Mouse (Mus musculus): Measurements from ENCODE around the gene Ccr6.
"Not testable (repeated sequence)": the region's sequence is repeated elsewhere in the genome, so short reads cannot be mapped to it uniquely, and the experiment has no call there.

Gene Ccr6

DNA sequence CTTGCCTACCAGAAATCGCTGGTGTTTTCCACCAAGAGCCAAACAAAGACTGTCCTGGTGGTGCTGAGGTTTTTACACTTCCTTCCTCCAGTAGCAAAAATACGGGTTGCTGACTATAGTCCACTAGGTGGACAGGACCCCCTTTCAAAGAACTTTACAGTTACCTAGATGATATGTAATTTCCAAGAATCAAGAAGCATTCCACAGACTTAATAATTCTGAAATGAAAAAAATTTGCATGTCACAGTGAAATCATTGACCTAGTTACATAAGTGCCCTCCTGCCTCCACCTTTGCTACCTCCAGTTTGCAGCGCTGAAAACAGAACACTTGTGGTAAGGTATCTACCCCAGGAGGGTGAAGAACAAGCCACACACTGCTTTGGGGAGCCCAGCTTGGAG is at the start of gene Ccr6:
Gene Ccr6 (plus strand): TSS at position 301 of the 400 bp plus-strand sequence.
- DNase-seq (ENCODE audit: low read depth), result no peak

DNA sequence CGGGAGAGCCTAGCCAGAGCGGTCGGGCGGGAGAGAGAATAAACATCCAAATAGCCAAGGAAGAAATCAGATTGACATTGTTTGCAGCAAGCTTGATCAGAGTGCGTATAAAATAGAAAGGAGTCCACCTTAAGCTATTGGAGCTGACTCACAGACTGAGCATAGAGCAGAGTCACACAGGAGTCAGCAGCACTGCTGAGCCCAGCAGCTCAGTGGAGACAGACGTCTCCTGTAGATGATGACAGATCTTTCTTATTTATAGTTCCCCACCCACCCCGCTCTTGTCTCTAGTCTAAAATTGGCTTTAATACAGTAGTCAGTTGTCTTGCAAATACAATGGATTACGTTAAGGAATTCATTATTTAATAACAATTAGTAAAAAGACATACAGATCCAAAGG is 42.2 kb upstream of the Ccr6 start:
- DNase-seq (ENCODE audit: low read depth), result no peak

DNA sequence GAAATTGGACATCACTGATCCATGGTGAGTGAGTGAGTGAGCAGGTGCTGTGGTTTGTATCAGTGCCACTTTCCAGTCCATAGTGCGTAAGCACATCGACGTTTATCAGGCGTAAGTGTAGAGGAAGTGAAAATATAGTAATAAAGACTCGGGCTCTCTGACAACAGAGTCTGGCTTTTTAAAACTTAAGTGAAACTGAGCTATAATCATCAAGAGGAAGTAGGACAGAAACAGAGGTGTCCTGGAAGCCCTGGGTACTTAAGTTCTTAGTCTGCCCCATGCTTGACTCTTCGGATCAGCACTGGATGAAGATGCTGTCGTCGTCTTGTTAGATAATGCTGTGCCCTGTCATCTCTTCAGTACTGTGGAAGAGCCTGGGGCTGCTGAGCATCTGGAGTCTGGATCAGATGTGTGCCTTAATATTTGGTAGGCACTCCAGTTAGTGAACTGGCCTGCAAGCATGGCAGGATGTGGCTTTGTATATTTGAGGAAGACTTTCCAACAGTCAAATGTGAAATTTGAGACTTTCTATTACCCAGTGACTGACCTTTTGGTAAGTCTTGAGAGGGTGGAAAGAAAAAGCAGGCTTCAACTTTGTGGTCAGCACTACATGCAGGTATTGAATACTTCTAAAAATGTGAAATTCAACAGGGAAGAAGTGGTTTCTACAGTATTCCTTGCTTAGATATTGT is 40.0 kb upstream of the Ccr6 start:
- DNase-seq (ENCODE audit: low read depth), result no peak

DNA sequence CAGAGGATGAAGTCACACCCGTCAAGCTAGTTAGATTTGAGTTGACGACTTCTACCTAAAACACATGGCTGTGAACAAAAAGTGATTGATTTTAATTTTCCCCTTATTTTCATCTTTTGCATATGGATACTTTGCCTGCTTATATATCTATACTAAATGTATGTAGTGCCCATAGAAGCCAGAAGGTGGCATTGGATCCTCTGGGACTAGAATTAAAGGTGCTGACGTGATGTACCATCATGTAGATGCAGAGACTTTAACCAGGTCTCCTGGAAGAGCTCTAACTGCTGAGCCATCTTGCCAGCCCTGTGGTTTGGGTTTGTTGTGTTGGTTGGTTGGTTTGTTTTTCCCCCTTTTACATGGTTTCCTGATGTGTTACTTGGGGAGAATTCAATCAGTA is 38.2 kb upstream of the Ccr6 start:
- DNase-seq (ENCODE audit: low read depth), result no peak

DNA sequence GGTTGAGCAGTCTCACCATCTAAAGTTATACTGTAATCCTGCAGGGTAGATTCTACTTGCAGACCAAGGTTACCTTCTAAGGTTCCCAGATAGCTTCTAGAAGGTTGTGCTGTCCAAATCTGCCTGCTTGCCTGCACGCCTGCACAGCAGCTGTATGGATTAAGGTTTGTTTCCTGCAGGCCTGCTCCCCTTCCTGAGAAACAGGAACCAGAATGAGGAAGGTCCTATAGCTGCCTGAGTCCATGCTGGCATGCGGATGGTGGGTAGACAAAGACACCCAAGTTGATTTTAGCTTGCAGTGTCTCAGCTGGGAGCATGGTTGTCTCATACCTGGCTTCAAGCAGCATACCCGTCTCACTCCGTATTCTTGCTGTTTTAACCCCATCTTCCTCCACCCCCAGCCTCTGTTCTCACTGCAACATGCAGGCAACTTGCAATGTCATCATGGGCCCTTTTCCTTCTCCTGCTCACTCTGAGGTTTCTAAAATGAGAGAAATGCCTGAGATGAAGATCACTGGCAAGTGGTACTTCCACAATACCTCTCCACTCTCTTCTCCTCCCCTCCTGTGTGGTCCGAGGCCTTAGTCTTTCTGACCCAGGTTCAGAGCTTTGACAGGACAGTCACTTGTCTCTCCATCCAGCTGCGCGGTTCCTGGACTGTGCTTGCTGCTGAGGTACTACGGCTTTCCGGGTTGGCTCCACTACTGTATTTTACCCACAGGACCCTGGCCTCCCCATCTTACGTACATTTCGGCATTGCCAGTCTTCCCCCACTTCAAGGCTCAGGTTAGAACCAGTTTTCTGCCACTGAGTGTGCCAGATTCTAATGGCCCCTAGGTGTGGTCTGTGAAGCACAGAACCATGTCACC is 36.5 kb upstream of the Ccr6 start:
- peak; percentile 22 for DNase-seq (ENCODE audit: low read depth)

- DNase-seq (ENCODE audit: low read depth), result no peak
Observed at GRCm38 (mm10) chr17:8199936-8200330, 35.9 kb upstream of the Ccr6 start.

GRCm38 (mm10) chr17:8203487-8203886 is 32.4 kb upstream of the Ccr6 start:
- DNase-seq (ENCODE audit: low read depth), result no peak

DNA sequence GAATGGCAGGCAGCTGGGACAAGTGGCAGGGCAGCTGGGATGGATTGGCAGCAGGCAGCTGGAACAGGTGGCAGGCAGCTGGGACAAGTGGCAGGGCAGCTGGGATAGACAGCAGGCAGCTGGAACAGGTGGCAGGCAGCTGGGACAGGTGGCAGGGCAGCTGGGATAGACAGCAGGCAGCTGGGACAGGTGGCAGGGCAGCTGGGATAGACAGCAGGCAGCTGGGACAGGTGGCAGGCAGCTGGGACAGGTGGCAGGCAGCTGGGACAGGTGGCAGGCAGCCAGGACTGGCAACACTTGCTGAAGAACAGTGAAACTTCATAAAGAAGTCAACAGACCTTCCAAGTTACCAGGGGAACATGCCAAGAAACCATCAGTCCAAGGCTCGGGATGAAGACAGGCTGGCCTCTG is 30.6 kb upstream of the Ccr6 start:
- DNase-seq (ENCODE audit: low read depth), result not testable (repeated sequence)

DNA sequence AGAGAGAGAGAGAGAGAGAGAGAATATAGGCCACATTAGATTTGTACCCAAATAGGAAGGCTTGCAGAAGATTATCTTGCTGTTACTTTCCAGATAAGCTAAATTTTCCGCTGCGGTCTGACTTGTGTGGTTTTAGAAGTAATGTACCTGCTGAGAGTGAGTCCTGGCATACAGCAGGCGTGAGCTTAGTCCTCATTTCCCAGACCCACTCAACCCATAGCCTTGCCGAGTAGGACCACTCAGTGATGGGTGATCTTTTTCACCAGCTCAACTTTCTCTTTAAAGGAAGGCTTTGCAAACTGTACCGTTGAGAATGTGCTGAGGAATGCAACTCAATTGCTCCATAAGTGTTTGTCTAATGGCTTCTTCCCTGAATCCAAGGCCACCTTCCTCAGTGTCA is 29.2 kb upstream of the Ccr6 start:
- DNase-seq (ENCODE audit: low read depth), result no peak

GRCm38 (mm10) chr17:8209696-8210095 is 26.1 kb upstream of the Ccr6 start:
- DNase-seq (ENCODE audit: low read depth), result no peak

GRCm38 (mm10) chr17:8210170-8210569 is 25.7 kb upstream of the Ccr6 start:
- DNase-seq (ENCODE audit: low read depth), result no peak

- DNase-seq (ENCODE audit: low read depth), result no peak
Observed at GRCm38 (mm10) chr17:8210675-8211074, 25.2 kb upstream of the Ccr6 start.

- no peak for DNase-seq (ENCODE audit: low read depth)
Observed at GRCm38 (mm10) chr17:8211399-8211798, 24.4 kb upstream of the Ccr6 start.

GRCm38 (mm10) chr17:8214369-8214768 is 21.5 kb upstream of the Ccr6 start:
- no peak for DNase-seq (ENCODE audit: low read depth)

DNA sequence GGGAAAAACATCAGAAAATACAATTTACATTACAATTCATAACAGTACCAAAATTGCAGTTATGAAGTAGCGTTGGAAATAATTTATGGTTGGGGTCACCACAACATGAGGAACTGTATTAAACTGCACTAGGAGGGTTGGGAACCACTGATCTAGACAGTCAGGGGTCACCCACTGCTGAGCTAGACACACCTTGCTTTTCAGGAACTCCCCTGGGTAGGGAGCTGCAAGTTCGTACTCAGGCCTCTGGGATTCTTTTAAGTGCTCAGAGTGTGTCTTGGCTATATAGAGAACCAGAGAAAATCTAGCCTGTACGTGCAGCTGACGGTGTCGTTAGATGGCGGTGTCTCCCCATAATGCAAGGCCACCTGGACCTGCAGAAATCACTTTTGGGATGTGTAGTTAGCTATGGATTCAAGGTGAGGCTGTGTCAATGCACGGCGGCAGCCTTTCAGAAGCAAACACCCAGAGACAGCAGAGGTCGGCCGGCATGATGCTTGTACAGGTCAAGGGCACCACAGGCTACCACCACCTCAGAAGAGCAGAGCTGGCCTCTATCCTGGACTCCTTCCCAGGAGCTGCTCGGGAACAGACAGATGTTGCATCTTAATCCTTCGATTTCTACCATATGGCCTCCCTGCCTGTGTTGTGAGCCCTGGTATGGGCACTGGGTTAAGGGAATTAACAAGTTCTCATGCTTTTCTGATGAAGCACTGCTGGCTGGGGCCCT is 20.7 kb upstream of the Ccr6 start:
- no peak for DNase-seq (ENCODE audit: low read depth)

DNA sequence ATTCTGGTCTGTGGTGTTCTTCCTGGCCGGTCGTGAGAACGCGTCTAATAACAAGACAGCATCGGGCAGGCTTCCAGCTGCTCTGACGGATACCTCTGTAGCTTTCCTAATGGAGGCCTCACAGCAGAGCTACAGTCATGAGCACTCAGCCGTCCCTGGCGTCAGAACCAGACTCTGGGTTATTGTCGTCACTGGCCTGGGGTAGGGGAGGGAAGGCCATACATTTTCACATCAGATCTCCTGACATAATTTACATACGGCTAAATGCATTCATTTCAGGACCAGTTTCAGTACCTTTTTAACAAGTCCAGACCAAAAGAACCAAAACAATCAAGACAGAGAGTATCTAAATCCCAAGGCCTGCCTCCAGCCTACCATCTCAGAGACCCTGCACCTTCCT is 12.6 kb upstream of the Ccr6 start:
- no peak for DNase-seq (ENCODE audit: low read depth)

DNA sequence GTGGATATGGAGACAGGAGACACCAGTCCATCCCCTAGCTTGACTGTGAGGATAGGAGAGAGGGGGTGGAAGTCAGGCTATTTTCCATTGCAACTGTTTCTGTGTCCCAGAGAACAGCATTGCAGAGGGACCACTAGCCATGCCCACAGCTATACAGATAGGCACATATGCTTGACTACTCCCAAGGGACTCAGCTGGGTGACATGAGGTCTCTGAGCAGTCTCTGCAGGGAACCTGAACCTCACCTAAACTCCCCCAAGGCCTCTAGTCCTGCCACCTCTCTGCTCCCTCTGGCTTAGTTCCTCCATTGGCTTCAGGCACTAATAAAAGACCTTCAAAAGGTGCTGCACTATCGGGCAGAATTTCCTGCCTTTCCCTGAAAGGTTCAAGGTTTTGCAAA is 11.8 kb upstream of the Ccr6 start:
- no peak for DNase-seq (ENCODE audit: low read depth)

DNA sequence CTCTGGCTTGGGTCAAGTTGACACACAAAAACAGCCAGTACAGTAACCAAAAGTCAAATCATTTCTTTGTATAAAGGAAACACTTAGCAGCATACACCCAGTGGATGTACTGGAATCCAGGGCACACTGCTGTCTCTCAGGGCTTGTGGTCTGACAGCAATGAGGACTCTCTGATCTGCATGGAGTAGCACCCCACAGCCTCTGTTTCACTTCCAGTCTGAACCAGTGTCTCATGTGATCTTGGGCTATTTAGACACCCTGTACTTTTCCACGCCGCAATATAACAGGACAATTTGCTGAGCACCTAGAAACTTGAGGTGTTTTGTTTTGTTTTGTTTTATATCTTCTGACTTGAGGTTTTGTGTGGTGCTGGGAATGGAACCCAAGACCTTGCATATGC is 10.7 kb upstream of the Ccr6 start:
- no peak for DNase-seq (ENCODE audit: low read depth)

- DNase-seq (ENCODE audit: low read depth), result no peak
Observed at GRCm38 (mm10) chr17:8225746-8226145, 10.1 kb upstream of the Ccr6 start.

DNA sequence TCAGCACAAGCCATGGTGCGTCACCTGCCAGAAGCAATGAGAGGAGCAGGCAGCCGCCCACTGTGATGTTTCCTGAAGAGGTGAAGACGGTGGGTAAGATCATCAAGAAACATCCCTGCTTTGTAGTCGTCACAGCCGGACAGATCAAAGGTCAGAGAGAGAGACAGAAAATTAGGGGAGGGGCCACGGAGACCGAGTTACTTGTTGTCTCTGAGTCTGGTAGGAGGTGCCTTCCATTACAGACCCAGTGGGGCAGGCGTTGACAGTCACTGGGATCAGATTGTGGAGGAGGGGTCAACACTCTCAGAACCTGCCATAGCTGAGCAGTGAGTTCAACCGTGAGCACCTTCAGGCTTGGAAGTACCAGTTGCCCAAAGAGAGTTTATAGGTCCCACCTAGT is 7.2 kb upstream of the Ccr6 start:
- no peak for DNase-seq (ENCODE audit: low read depth)

DNA sequence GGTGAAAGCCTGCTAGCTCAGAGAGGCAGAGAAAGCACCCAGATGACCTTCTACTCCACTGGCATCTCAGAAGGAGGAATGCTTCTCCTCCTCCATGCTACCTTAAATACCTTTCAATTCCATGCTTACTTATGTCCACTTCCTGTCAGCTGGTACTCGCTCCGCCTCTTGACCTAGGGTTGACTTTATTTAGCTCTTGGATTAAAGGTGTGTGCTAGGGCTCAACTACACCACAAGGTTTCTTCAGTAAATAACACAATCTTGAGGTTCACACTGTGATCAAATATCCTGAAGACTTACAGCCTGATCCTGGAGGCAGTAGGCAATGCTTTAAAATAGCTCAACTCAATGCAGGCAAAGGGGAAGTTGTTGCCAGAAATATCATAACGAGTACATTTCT is 6.2 kb upstream of the Ccr6 start:
- no peak for DNase-seq (ENCODE audit: low read depth)

DNA sequence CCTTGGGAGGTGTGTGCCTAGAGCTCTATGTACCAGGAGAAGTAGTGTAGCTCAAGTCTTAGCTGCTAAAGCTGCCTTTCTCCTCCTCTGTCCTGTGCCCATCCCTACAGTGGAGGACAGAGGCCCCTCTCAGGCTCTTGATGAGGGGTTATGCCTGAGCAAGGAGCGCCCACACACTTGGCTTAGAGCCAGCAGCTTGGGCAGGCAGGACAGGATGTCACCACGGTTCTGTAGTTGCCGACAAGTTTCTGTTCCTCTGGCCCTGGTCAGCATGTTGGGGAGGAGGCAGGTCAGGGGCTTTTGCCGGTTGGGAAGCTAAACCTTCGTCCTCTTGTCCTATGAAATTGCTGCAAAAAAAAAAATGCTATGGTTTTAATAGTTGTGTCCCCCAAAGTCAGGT is 3.8 kb upstream of the Ccr6 start:
- DNase-seq (ENCODE audit: low read depth), result no peak

All from c-Kit-positive CD71-negative TER-119-negative erythroid progenitor cells, embryonic 14.5 days (primary cell).